Mouse (Mus musculus): ENCODE results near the gene Riok2.
A peak's percentile ranks its signal among the peaks of the same experiment; 100 is the strongest.

- peak; percentile 21; the same call in 1 of the 2 replicates for TF ChIP-seq CTCF (IDR thresholded peaks at IDR 0.05; ENCODE audit: extremely low read depth, insufficient read length, insufficient replicate concordance, low read depth, low read length)
- TF ChIP-seq POLR2A (IDR thresholded peaks at IDR 0.05; ENCODE audit: low read depth, low read length) = no peak
Observed at GRCm38 (mm10) chr17:17402222-17403004, 28.3 kb downstream of the Riok2 start, which contains the start of gene Lix1.
